Mouse (Mus musculus) intestine, postnatal 0 days (tissue): Measurements from ENCODE around the gene Crisp1. TPM values are rescaled to one million over a fixed set of nuclear protein-coding genes. Genes with fewer than 3 reads are reported as not detected.

Experiments
- ATAC-seq: fragments of 200-750 bp; cut with Nextera tagmentation; 2 replicates; pipeline ENCODE4 v1.8.0; 2017; ENCODE audit warnings: mild to moderate bottlenecking, moderate TSS enrichment, moderate library complexity
- H3K27ac ChIP-seq: fragments of 300-500 bp; sonication (generic); 2 replicates; pipeline ENCODE4 v1.5.1; 2014; ENCODE audit warnings: mild to moderate bottlenecking, low read depth, low read length, moderate library complexity
- H3K27me3 ChIP-seq: fragments of 300-500 bp; sonication (generic); replicated peaks from 2 replicates; pipeline ENCODE4 v1.6.1; 2014; ENCODE audit warnings: low read length, mixed read lengths; ENCODE audit not compliant: control insufficient read depth, insufficient read depth
- H3K36me3 ChIP-seq: fragments of 300-500 bp; sonication (generic); 2 replicates; pipeline ENCODE4 v1.6.1; 2014; ENCODE audit warnings: mild to moderate bottlenecking, moderate library complexity; ENCODE audit not compliant: control insufficient read depth, insufficient read depth
- H3K4me1 ChIP-seq: fragments of 300-500 bp; sonication (generic); replicated peaks from 2 replicates; pipeline ENCODE4 v1.6.1; 2014; ENCODE audit warnings: antibody characterized with exemption, low read length, mixed read lengths; ENCODE audit not compliant: control insufficient read depth, insufficient read depth
- H3K4me2 ChIP-seq: fragments of 300-500 bp; sonication (generic); replicated peaks from 2 replicates; pipeline ENCODE4 v1.6.1; 2014; ENCODE audit warnings: low read depth, mild to moderate bottlenecking, moderate library complexity
- H3K4me3 ChIP-seq: fragments of 300-500 bp; sonication (generic); 2 replicates; pipeline ENCODE4 v1.5.1; 2014; ENCODE audit warnings: low read depth, low read length
- H3K9ac ChIP-seq: fragments of 300-500 bp; sonication (generic); 2 replicates; pipeline ENCODE4 v1.6.1; 2014; ENCODE audit warnings: mild to moderate bottlenecking, low read depth, low read length
- H3K9me3 ChIP-seq: fragments of 300-500 bp; sonication (generic); 2 replicates; pipeline ENCODE4 v1.6.1; 2016; ENCODE audit warnings: mixed run types; ENCODE audit not compliant: control insufficient read depth
- CTCF ChIP-seq: sonication (generic); IDR thresholded peaks from 2 replicates; pipeline ENCODE4 v1.5.1; 2016; ENCODE audit warnings: low read depth, mild to moderate bottlenecking, control low read depth, antibody characterized with exemption, moderate library complexity
- WGBS: fragments of 180-500 bp; shearing (Covaris S2); extraction: QIAGEN DNeasy Blood & Tissue Kit; methylation state at CpG from one replicate; pipeline ENCODE4 v1.1.7; 2014; 5-methylcytosine and 5-hydroxymethylcytosine counted together
- polyA plus RNA-seq: library from polyadenylated mRNA; unstranded; fragments of >200 nt; fragmentation: Nextera tagmentation; extraction: Ambion mirVana; gene quantifications from 2 replicates; pipeline ENCODE4 v1.2.1, GENCODE M21; 2015

Crisp1 gene
- polyA plus RNA-seq, result 0.10 and 0.17 TPM in 2 replicates

DNA sequence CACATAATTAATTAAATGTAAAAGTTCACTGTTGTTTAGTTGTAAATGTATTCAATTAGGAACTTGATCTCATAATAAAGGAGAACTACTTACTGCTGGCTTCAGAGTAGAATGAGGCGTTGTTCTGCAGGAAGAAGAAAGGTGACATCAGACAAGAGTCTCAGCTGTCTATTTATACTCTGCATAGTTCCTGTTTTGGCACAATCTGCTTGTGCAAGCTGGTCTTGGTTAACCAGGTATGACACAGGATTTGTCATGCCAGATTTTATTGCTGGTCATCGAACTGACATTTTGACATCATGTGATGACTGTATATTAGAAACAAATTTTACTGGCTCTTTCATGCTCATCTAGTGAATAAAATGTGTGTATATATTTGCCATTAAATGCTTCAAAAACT lies at the start of gene Crisp1:
TSS of gene Crisp1 (minus strand) at position 146 of the 400 bp plus-strand sequence.
- Histone ChIP-seq H3K27me3 (no peaks in the 10 kb centered on the region), H3K4me2 (no peak within 1 kb of the TSS), H3K4me3 (no peak within 1 kb of the TSS), H3K9me3 (no peaks in the 10 kb centered on the region), H3K9ac (no peak within 1 kb of the TSS), H3K4me1 (no peaks in the 10 kb centered on the region), H3K36me3 (no peaks in the 10 kb centered on the region), H3K27ac (no peak within 1 kb of the TSS)
- 67% methylated on average over 2 of the region's 2 CpGs for WGBS
- ATAC-seq, result no peak
- no peak for TF ChIP-seq CTCF

DNA sequence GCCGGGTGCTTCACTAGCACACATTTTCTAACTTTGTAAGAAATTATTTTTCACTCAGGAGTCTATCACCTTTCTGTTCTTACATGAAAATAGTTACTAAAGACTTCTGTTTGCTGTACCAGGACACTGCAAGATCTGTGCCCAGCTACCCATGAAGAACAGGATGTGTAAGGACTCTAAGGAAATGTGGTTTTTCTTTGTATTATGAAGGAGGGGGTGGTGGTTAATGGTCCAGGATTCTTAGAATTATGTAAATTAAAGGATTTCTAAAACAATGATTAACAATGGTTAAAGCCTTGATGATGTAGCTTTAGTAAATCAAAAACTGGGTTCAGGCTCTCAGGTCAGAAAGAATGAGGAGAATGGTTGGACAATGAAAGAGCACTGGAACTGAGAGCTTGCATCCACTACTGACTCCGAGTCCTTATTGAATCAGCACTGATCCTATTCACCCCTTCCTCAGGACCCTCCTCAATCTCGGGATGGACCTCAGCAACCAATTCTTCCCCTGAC lies 23.5 kb upstream of the Crisp1 start:
- TF ChIP-seq CTCF, result no peak
- H3K9me3 ChIP-seq, result no peaks in the 10 kb centered on the region
- ATAC-seq, result no peak
- H3K27me3 ChIP-seq, result no peaks in the 10 kb centered on the region
- H3K9ac ChIP-seq, result no peak overlapping the region
- no peak overlapping the region for H3K4me2 ChIP-seq
- no peak overlapping the region for H3K27ac ChIP-seq
- WGBS, result 67% methylated on average over 3 of the region's 3 CpGs
- no peaks in the 10 kb centered on the region for H3K4me1 ChIP-seq
- no peaks in the 10 kb centered on the region for H3K36me3 ChIP-seq
- H3K4me3 ChIP-seq, result no peak overlapping the region

DNA sequence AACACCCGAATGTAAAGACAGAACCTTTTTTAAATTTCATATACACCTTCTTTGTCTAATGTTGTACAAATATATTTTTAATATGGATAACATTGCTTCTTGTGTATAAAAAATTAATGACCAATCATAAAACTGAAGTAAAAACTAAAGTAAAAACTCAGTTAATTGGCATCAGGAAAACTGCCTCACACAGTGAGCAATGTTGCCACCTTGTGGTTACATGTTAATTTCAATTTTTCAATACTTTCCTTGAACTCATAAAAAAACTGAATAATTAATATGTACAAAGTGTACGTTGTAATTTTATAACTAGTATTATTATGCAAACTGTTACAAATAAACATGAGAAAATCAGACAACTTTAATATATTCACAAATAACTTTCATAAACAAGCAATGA lies 33.6 kb downstream of the Crisp1 start:
- Histone ChIP-seq H3K36me3 (no peaks in the 10 kb centered on the region), H3K4me2 (no peak overlapping the region), H3K27me3 (no peaks in the 10 kb centered on the region), H3K4me1 (no peaks in the 10 kb centered on the region), H3K27ac (no peak overlapping the region), H3K4me3 (no peak overlapping the region), H3K9me3 (no peaks in the 10 kb centered on the region), H3K9ac (no peak overlapping the region)
- TF ChIP-seq CTCF, result 0 out of 2 replicates have a peak, but pooled peaks have one; percentile 28
- 68% methylated on average over 2 of the region's 2 CpGs for WGBS
- no peak for ATAC-seq

- 83% methylated on average over 1 of the region's 1 CpGs for WGBS
- H3K4me1 ChIP-seq, result no peaks in the 10 kb centered on the region
- H3K36me3 ChIP-seq, result no peaks in the 10 kb centered on the region
- no peak overlapping the region for H3K9ac ChIP-seq
- no peaks in the 10 kb centered on the region for H3K9me3 ChIP-seq
- no peak overlapping the region for H3K4me3 ChIP-seq
- TF ChIP-seq CTCF, result no peak
- ATAC-seq, result no peak
- no peaks in the 10 kb centered on the region for H3K27me3 ChIP-seq
- no peak overlapping the region for H3K4me2 ChIP-seq
- no peak overlapping the region for H3K27ac ChIP-seq
Measured at GRCm38 (mm10) chr17:40275519-40275918, 43.5 kb downstream of the Crisp1 start.

- Histone ChIP-seq H3K9me3 (no peaks in the 10 kb centered on the region), H3K9ac (no peak overlapping the region), H3K36me3 (no peaks in the 10 kb centered on the region), H3K4me3 (no peak overlapping the region), H3K4me2 (no peak overlapping the region), H3K27me3 (no peaks in the 10 kb centered on the region), H3K27ac (no peak overlapping the region), H3K4me1 (no peaks in the 10 kb centered on the region)
- ATAC-seq, result no peak
- 77% methylated on average over 1 of the region's 1 CpGs for WGBS
- TF ChIP-seq CTCF, result no peak
Measured at GRCm38 (mm10) chr17:40274906-40275470, 44.0 kb downstream of the Crisp1 start.

DNA sequence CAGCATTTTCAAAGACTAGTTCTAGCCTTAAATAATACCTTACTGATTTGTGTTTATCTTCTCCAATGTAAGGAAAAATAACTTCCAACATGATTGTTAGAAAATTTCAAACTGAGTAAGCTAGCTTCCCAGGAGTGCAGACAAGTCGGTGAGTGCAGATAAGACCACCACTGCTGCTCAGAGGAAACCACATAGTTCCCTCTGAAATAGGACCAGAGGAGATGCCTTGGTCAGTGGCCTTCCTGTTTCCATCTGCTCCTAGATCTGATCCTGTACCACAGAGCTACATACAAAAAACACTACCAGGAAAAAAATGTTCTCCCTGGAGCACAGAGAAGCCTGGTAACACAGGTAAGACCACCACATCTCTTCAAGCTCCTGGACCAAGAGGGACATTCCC lies 66.5 kb downstream of the Crisp1 start:
- H3K4me2 ChIP-seq, result no peak overlapping the region
- no peaks in the 10 kb centered on the region for H3K36me3 ChIP-seq
- TF ChIP-seq CTCF, result no peak
- no peak overlapping the region for H3K9ac ChIP-seq
- no peaks in the 10 kb centered on the region for H3K9me3 ChIP-seq
- no peak overlapping the region for H3K27ac ChIP-seq
- H3K27me3 ChIP-seq, result no peaks in the 10 kb centered on the region
- ATAC-seq, result no peak
- H3K4me3 ChIP-seq, result no peak overlapping the region
- 82% methylated on average over 1 of the region's 1 CpGs for WGBS
- no peaks in the 10 kb centered on the region for H3K4me1 ChIP-seq

Other genes with a start within 250 kb of the Crisp1 start
- gene AC192777.2, start 223.8 kb downstream of the Crisp1 start, polyA plus RNA-seq, result not detected in 2 replicates
- not detected in 2 replicates for gene Pgk2, start 110.6 kb downstream of the Crisp1 start, polyA plus RNA-seq
- not detected in 2 replicates for gene Crisp3, start 76.9 kb downstream of the Crisp1 start, polyA plus RNA-seq
- not detected in 2 replicates for gene Esp8, start 200.8 kb upstream of the Crisp1 start, polyA plus RNA-seq
- gene Esp6, start 242.3 kb upstream of the Crisp1 start, polyA plus RNA-seq, result not detected in 2 replicates